Mouse (Mus musculus) heart, embryonic 15.5 days (tissue): ENCODE data around the gene H2-Q4. TPM values are rescaled to one million over a fixed set of nuclear protein-coding genes. Genes with fewer than 3 reads are reported as not detected.
"Not testable (repeated sequence)": the region's sequence is repeated elsewhere in the genome, so short reads cannot be mapped to it uniquely, and the experiment has no call there.

Experiments
- ATAC-seq: fragments of 200-750 bp; cut with Nextera tagmentation; replicated peaks from 2 replicates; pipeline ENCODE4 v1.8.0; 2017; ENCODE audit warnings: low read depth, moderate TSS enrichment; ENCODE audit not compliant: insufficient number of reproducible peaks, insufficient read depth, low FRiP score
- H3K27ac ChIP-seq: fragments of 300-500 bp; sonication (generic); 2 replicates; pipeline ENCODE4 v1.5.1; 2015; ENCODE audit warnings: mild to moderate bottlenecking, inconsistent platforms
- H3K27me3 ChIP-seq: fragments of 300-500 bp; sonication (generic); 2 replicates; pipeline ENCODE4 v1.6.1; 2015; ENCODE audit warnings: inconsistent platforms
- H3K36me3 ChIP-seq: fragments of 300-500 bp; sonication (generic); 2 replicates; pipeline ENCODE4 v1.6.1; 2015; ENCODE audit warnings: mild to moderate bottlenecking, inconsistent platforms
- H3K4me1 ChIP-seq: fragments of 300-500 bp; sonication (generic); replicated peaks from 2 replicates; pipeline ENCODE4 v1.6.1; 2015; ENCODE audit warnings: inconsistent platforms
- H3K4me2 ChIP-seq: fragments of 300-500 bp; sonication (generic); 2 replicates; pipeline ENCODE4 v1.6.1; 2015; ENCODE audit warnings: inconsistent platforms, mild to moderate bottlenecking, moderate library complexity
- H3K4me3 ChIP-seq: fragments of 300-500 bp; sonication (generic); 2 replicates; pipeline ENCODE4 v1.5.1; 2015; ENCODE audit warnings: mild to moderate bottlenecking, inconsistent platforms
- H3K9ac ChIP-seq: fragments of 300-500 bp; sonication (generic); 2 replicates; pipeline ENCODE4 v1.6.1; 2015; ENCODE audit warnings: mild to moderate bottlenecking, inconsistent platforms
- H3K9me3 ChIP-seq: fragments of 300-500 bp; sonication (generic); replicated peaks from 2 replicates; pipeline ENCODE4 v1.6.1; 2016; ENCODE audit warnings: inconsistent platforms
- WGBS: fragments of 180-500 bp; shearing (Covaris S2); methylation state at CpG from one replicate; pipeline ENCODE4 v1.1.7; 2015; ENCODE audit warnings: mixed read lengths; 5-methylcytosine and 5-hydroxymethylcytosine counted together
- polyA plus RNA-seq: library from polyadenylated mRNA; unstranded; fragments of >200 nt; fragmentation: Nextera tagmentation; extraction: Ambion mirVana; gene quantifications from 2 replicates; pipeline ENCODE4 v1.2.1, GENCODE M21; 2015

Gene H2-Q4
- polyA plus RNA-seq, result 2.1 and 5.5 TPM in 2 replicates

DNA sequence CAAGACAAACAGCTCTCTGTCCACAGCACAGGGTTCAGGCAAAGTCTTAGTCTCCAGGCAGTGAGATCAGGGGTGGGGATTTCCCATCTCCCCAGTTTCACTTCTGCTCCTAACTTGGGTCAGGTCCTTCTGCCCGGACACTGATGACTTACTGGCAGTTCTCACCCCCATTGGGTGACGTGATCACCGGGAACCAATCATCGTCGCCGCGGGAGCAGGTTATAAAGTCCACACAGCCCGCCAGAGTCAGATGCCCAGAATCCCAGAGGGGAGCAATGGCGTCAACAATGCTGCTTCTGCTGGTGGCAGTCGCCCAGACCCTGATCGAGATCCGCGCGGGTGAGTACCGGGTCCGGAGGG, at the start of gene H2-Q4:
Gene H2-Q4, plus strand, starts transcription at position 249 of the 360 bp plus-strand sequence.
- 0 out of 2 replicates have a peak within 1 kb of the TSS, but pooled peaks have one; percentile 12 for H3K27ac ChIP-seq
- H3K9ac ChIP-seq, result peak within 1 kb of the TSS; percentile 67
- peak within 1 kb of the TSS; percentile 74 for H3K4me3 ChIP-seq
- peak; percentile 96 for ATAC-seq
- WGBS, result 2% methylated on average over 16 of the region's 16 CpGs
- peak within 1 kb of the TSS; percentile 99 for H3K4me2 ChIP-seq
- peaks cover 3% of the 10 kb centered on the region for H3K4me1 ChIP-seq
- no peaks in the 10 kb centered on the region for H3K27me3 ChIP-seq
- H3K36me3 ChIP-seq, result no peaks in the 10 kb centered on the region
- H3K9me3 ChIP-seq, result no peaks in the 10 kb centered on the region

DNA sequence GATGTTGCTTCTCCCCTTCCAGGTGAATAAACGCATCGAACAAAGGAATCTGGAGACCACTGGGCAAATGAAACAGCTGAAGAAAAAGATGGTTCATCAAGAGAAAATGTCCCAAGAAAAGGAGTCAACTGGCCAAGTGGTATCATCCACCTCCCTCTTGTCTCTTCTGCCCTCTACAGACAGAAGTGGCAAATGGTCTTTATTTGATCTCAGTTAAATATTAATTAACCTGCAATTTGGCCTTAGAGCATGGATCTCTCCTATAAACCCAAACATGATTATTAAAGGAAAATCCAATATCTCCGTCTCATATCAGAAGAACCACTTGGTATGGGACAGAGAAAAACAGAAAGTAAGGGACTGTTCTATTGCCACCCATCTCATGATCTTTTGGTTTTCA, 49.7 kb upstream of the H2-Q4 start:
- not testable (repeated sequence) for H3K9me3 ChIP-seq, H3K4me2 ChIP-seq, H3K36me3 ChIP-seq, H3K4me3 ChIP-seq, H3K27ac ChIP-seq, H3K4me1 ChIP-seq, H3K9ac ChIP-seq, H3K27me3 ChIP-seq, ATAC-seq
- WGBS, result 46% methylated on average over 3 of the region's 3 CpGs

DNA sequence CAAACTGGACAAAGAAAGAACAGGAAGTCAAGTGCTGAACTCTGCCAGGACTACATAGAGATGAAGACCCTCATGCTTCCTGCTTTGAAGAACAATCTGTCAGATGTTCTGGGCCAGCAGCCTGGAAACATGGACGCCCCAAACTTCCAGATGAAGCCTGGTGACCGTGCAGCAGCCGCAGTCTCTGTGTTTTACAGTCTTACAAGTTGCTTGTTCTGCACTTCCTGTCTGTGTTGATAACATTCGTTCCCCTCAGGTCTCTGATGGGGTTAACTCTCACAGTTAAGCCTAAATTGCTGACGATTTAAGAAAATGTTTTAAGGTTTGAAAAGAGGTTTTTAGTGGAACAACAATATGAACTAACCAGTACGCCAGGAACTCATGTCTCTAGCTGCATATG, 47.9 kb upstream of the H2-Q4 start:
- not testable (repeated sequence) for H3K4me3 ChIP-seq, H3K9ac ChIP-seq, H3K27ac ChIP-seq, H3K9me3 ChIP-seq, H3K27me3 ChIP-seq, H3K4me1 ChIP-seq, ATAC-seq, H3K36me3 ChIP-seq, H3K4me2 ChIP-seq
- WGBS, result 47% methylated on average over 6 of the region's 6 CpGs

DNA sequence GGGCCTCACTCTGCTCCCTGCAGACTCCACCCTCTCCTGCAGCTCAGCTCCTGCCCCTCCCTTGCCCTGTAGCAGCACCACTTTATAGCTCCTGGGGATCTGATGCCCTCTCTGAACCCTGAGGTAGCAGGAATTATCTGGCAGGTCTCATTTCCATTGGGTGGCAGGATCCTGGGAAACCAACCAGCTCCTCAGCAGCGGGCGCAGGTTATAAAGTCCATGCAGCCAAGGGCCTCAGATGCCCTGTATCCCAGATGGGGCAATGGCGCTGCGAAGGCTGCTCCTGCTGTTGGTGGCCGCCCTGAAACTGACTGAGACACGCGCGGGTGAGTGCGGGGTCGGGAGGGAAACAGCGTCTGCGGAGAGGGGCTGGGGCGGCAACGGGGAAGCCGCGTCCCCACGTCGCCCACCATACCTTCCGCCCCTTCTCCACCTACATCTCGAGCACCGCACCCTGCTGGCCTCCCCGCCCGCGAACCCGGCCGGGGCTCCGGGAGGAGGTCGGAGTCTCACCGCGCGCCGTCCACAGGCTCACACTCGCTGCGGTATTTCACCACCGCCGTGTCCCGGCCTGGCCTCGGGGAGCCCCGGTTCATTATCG, 37.2 kb upstream of the H2-Q4 start, which contains the start of gene H2-Q2:
Gene H2-Q2, plus strand, starts transcription at position 172 of the 601 bp plus-strand sequence.
- Histone ChIP-seq H3K4me2 (peak within 1 kb of the TSS; percentile 82), H3K4me3 (peak within 1 kb of the TSS; percentile 49), H3K9me3 (no peaks in the 10 kb centered on the region), H3K36me3 (no peaks in the 10 kb centered on the region), H3K4me1 (peaks cover 11% of the 10 kb centered on the region), H3K27ac (no peak within 1 kb of the TSS), H3K9ac (no peak within 1 kb of the TSS), H3K27me3 (peaks cover 45% of the 10 kb centered on the region)
- no peak for ATAC-seq
- WGBS, result 2% methylated on average over 33 of the region's 40 CpGs

DNA sequence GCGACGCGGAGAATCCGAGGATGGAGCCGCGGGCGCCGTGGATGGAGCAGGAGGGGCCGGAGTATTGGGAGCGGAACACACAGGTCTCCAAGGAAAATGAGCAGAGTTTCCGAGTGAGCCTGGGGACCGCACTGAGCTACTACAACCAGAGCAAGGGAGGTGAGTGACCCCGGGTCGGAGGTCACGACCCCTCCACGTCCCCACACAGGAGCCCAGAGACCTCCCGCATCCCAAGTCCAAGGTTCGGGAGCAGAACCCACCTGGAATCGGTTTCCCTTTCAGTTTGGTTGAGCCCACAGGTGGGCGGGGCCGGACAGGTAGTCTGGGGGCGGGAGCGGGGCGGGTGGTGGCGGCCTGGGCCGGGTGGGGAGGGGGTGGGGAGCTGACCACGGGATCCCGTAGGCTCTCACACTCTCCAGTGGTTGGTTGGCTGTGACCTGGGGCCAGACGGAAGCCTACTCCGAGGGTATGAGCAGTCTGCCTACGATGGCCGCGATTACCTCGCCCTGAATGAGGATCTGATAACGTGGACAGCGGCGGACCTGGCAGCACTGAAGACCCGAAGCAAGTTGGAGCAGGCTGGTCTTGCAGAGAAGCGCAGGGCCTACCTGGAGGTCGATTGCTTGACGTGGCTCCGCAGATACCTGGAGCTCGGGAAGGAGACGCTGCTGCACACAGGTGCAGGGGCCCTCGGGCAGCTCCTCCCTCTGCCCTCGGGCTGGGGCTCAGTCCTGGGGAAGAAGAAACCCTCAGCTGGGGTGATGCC, 36.5 kb upstream of the H2-Q4 start:
- 0 out of 2 replicates have a peak, but pooled peaks have one; percentile 22 for ATAC-seq
- Histone ChIP-seq H3K9me3 (no peaks in the 10 kb centered on the region), H3K4me1 (peaks cover 11% of the 10 kb centered on the region), H3K27me3 (peaks cover 45% of the 10 kb centered on the region), H3K36me3 (no peaks in the 10 kb centered on the region), H3K27ac (no peak overlapping the region), H3K4me3 (peak overlapping the region; percentile 49), H3K9ac (no peak overlapping the region), H3K4me2 (peak overlapping the region; percentile 82)
- WGBS, result 4% methylated on average over 46 of the region's 46 CpGs

DNA sequence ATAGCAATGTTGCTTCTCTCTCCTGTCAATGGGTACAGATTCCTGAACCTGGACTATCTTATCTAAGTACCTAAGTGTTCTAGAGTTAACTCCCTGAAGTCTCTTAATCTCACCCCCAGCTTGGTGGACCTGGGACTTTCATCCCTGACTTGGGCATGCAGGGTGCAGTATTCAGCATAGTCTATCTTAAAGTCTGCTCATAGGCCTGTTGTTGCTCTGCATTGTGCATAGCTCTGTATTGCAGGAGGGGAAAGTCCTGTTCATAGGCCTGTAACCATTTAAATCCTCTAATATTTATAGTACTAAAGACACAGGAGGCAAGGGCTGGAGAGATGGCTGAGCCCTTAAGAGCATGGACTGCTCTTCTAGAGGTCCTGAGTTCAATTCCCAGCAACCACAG, 31.8 kb upstream of the H2-Q4 start:
- H3K27me3 ChIP-seq, result peaks cover 20% of the 10 kb centered on the region
- H3K4me2 ChIP-seq, ATAC-seq, H3K9me3 ChIP-seq, H3K9ac ChIP-seq, H3K4me3 ChIP-seq, H3K27ac ChIP-seq, H3K4me1 ChIP-seq, H3K36me3 ChIP-seq: not testable (repeated sequence)

DNA sequence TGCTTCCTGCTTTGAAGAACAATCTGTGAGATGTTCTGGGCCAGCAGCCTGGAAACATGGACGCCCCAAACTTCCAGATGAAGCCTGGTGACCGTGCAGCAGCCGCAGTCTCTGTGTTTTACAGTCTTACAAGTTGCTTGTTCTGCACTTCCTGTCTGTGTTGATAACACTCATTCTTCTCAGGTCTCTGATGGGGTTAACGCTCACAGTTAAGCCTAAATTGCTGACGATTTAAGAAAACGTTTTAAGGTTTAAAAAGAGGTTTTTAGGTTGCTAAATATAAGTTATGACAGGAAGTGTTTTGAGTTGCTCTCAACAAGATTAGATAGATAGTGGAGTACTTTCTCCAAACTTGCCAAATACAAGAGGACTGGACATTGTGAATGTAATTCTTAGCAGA, 26.1 kb upstream of the H2-Q4 start:
- ATAC-seq, H3K9me3 ChIP-seq, H3K36me3 ChIP-seq, H3K9ac ChIP-seq, H3K4me2 ChIP-seq, H3K27me3 ChIP-seq, H3K27ac ChIP-seq, H3K4me1 ChIP-seq, H3K4me3 ChIP-seq: not testable (repeated sequence)
- 32% methylated on average over 6 of the region's 6 CpGs for WGBS

DNA sequence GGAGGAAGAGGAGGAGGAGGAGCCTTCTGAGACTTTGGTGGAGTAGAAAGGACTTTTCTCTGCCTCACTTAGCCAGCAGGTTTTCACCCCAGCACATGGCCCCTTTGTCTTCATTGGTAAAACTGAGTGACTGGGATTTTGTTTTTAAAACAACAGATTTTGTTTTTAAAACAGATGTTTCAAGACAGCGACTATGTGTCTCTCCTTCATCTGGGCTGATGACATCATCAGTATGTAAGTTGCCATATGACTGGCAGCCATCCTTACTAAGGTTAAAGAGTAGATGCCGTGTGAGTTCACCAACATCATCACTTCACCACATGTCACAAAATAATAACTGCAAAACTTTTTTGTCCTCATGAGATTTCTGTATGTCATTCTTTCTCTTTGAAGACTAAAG, 25.3 kb upstream of the H2-Q4 start:
- Histone ChIP-seq H3K4me1 (peaks cover 5% of the 10 kb centered on the region), H3K4me2 (no peak overlapping the region), H3K9ac (no peak overlapping the region), H3K27me3 (peaks cover 2% of the 10 kb centered on the region; the same call in 1 of the 2 replicates), H3K27ac (no peak overlapping the region), H3K36me3 (no peaks in the 10 kb centered on the region), H3K9me3 (no peaks in the 10 kb centered on the region), H3K4me3 (no peak overlapping the region)
- 72% methylated on average over 2 of the region's 2 CpGs for WGBS
- no peak for ATAC-seq

DNA sequence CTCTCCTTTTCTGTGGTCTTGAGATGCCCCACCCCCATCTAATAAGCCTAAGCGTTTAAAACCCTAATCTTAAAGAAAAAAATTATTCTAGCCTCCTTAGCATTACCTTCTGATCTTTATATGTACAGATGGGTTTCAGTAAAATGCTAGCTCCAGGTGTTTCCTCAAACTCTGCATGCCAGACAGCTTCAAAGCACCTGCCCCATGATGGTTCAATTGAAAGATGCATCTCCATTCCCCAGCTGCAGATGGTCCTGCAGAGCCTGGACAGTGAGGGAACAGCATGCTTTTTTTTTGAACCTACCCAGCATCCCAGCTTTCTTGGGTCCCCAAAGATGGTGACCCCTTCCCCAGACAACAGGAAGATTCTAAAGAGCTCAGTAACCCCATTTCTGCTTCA, 22.3 kb upstream of the H2-Q4 start:
- Histone ChIP-seq H3K4me3 (no peak overlapping the region), H3K27ac (no peak overlapping the region), H3K36me3 (no peaks in the 10 kb centered on the region), H3K4me1 (peaks cover 11% of the 10 kb centered on the region), H3K27me3 (peaks cover 10% of the 10 kb centered on the region), H3K9ac (no peak overlapping the region), H3K9me3 (no peaks in the 10 kb centered on the region), H3K4me2 (no peak overlapping the region)
- WGBS, result 39% methylated on average over 1 of the region's 1 CpGs
- no peak for ATAC-seq

DNA sequence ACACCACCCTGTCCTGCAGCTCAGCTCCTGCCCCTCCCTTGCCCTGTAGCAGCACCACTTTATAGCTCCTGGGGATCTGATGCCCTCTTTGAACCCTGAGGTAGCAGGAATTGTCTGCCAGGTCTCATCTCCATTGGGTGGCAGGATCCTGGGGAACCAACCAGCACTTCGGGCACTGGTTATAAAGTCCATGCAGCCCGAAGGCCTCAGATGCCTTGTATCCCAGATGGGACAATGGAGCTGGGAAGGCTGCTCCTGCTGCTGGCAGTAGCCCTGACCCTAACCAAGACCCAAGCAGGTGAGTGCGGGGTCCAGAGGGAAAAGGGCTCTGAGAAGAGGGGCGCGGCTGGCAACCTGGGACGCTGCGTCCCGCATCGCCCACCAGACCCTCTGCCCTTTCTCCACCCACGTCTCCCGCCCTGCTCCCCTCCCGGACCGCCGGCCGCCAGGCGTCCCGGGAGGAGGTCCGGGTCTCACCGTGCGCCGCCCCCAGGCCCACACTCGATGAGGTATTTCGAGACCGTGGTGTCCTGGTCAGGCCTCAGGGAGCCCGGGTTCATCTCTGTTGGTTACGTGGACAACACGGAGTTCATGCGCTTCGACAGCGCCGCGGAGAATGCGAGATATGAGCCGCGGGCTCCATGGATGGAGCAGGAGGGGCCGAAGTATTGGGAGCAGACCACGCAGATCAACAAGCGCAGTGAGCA, 20.5 kb upstream of the H2-Q4 start:
- Histone ChIP-seq H3K4me2 (peak overlapping the region; percentile 82), H3K9me3 (no peaks in the 10 kb centered on the region), H3K27me3 (peaks cover 10% of the 10 kb centered on the region), H3K4me3 (peak overlapping the region; percentile 49), H3K4me1 (peaks cover 11% of the 10 kb centered on the region), H3K36me3 (no peaks in the 10 kb centered on the region), H3K27ac (no peak overlapping the region), H3K9ac (peak overlapping the region; percentile 33; the same call in 1 of the 2 replicates)
- no peak for ATAC-seq
- 8% methylated on average over 38 of the region's 38 CpGs for WGBS

DNA sequence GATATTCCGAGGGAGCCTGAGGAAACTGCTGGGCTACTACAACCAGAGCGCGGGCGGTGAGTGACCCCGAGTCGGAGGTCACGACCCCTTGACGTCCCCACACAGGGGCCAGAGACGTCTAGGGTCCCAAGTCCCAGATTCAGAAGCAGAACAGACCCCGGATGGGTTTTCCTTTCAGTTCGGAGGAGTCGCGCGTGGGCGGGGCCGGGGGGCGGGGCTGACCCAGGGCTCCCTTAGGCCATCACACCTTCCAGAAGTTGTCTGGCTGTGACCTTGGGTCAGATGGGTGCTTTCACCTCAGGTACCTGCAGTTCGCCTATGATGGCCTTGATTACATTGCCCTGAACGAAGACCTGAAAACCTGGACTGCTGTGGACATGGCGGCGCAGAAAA, 20.0 kb upstream of the H2-Q4 start:
- no peak for ATAC-seq
- 19% methylated on average over 21 of the region's 21 CpGs for WGBS
- H3K27ac ChIP-seq, result no peak overlapping the region

More for the DNA sequence above, 20.0 kb upstream of the H2-Q4 start:
- Histone ChIP-seq H3K4me2 (peak overlapping the region; percentile 82), H3K4me1 (peaks cover 11% of the 10 kb centered on the region), H3K27me3 (peaks cover 10% of the 10 kb centered on the region), H3K4me3 (peak overlapping the region; percentile 49), H3K9me3 (no peaks in the 10 kb centered on the region), H3K36me3 (no peaks in the 10 kb centered on the region), H3K9ac (peak overlapping the region; percentile 33; the same call in 1 of the 2 replicates)
